Mouse (Mus musculus) MEL (cell line): ENCODE results near the gene Fam178b. TPM values are rescaled to one million over a fixed set of nuclear protein-coding genes. Genes with fewer than 3 reads are reported as not detected.

Experiments
- DNase-seq: peaks from one replicate; pipeline ENCODE4 v3.0.0; 2011; ENCODE audit warnings: low read depth, low spot score
- H3K27ac ChIP-seq: 2 replicates; pipeline ENCODE4 v1.5.1; 2012; ENCODE audit warnings: low read depth, mild to moderate bottlenecking, control low read depth, low read length, moderate library complexity; ENCODE audit not compliant: control insufficient read depth
- H3K27me3 ChIP-seq, 2 experiments: fragments of 150-350 bp in 1 of 2; sonication (generic) in 1 of 2; 2 replicates each; pipeline ENCODE4 v1.6.1; 2012; ENCODE audit warnings: low read length in 2 of 2, mild to moderate bottlenecking in 2 of 2, improper control_type of control experiment in 1 of 2, moderate library complexity in 1 of 2; ENCODE audit not compliant: insufficient read depth in 2 of 2, control insufficient read depth in 1 of 2
- H3K36me3 ChIP-seq, 2 experiments: 2 replicates each; pipeline ENCODE4 v1.6.1; 2012 to 2014; ENCODE audit warnings: low read length in 2 of 2, improper control_type of control experiment in 1 of 2, inconsistent platforms in 1 of 2, mild to moderate bottlenecking in 1 of 2; ENCODE audit not compliant: insufficient read depth in 2 of 2, control insufficient read depth in 1 of 2
- H3K4me1 ChIP-seq, 2 experiments: fragments of 150-350 bp in 1 of 2; sonication (generic) in 1 of 2; 2 replicates each; pipeline ENCODE4 v1.6.1; 2012; ENCODE audit warnings: low read length in 2 of 2, improper control_type of control experiment in 1 of 2, mild to moderate bottlenecking in 1 of 2; ENCODE audit not compliant: insufficient read depth in 2 of 2, control insufficient read depth in 1 of 2
- H3K4me3 ChIP-seq, 2 experiments: fragments of 150-350 bp in 1 of 2; sonication (generic) in 1 of 2; 2 replicates each; pipeline ENCODE4 v1.5.1; 2012; ENCODE audit warnings: low read depth in 2 of 2, low read length in 2 of 2, mild to moderate bottlenecking in 2 of 2, moderate library complexity in 2 of 2, control low read depth in 1 of 2, improper control_type of control experiment in 1 of 2; ENCODE audit not compliant: control insufficient read depth in 1 of 2, insufficient read depth in 1 of 2
- H3K79me2 ChIP-seq: 2 replicates; pipeline ENCODE4 v1.6.1; 2012; ENCODE audit warnings: mild to moderate bottlenecking, low read length, moderate library complexity; ENCODE audit not compliant: control insufficient read depth, poor library complexity, insufficient read depth
- H3K9ac ChIP-seq: 2 replicates; pipeline ENCODE4 v1.6.1; 2012; ENCODE audit warnings: low read depth, mild to moderate bottlenecking, control low read depth, low read length, moderate library complexity; ENCODE audit not compliant: control insufficient read depth, poor library complexity, severe bottlenecking
- H3K9me3 ChIP-seq: fragments of 150-350 bp; sonication (generic); replicated peaks from 2 replicates; pipeline ENCODE4 v1.6.1; 2012; ENCODE audit warnings: mild to moderate bottlenecking, low read length, improper control_type of control experiment, moderate library complexity; ENCODE audit not compliant: insufficient read depth
- CHD2 ChIP-seq: IDR thresholded peaks from 2 replicates; pipeline ENCODE4 v1.6.1; 2011; ENCODE audit warnings: low read length, improper control_type of control experiment
- EP300 ChIP-seq, 2 experiments: IDR thresholded peaks; 2 replicates each; pipeline ENCODE4 v1.6.1; 2011; ENCODE audit warnings: improper control_type of control experiment in 2 of 2, low read length in 2 of 2, low read depth in 1 of 2, mild to moderate bottlenecking in 1 of 2
- ETS1 ChIP-seq: IDR thresholded peaks from 2 replicates; pipeline ENCODE4 v1.6.1; 2012; ENCODE audit warnings: low read depth, mild to moderate bottlenecking, inconsistent platforms, low read length, improper control_type of control experiment, moderate library complexity
- HCFC1 ChIP-seq: IDR thresholded peaks from 2 replicates; pipeline ENCODE4 v1.6.1; 2012; ENCODE audit warnings: low read depth, mild to moderate bottlenecking, inconsistent platforms, low read length, improper control_type of control experiment, moderate library complexity
- JUND ChIP-seq: IDR thresholded peaks from 2 replicates; pipeline ENCODE4 v1.6.1; 2011; ENCODE audit warnings: low read depth, mild to moderate bottlenecking, improper control_type of control experiment, low read length
- MAFK ChIP-seq: IDR thresholded peaks from 2 replicates; pipeline ENCODE4 v1.6.1; 2011; ENCODE audit warnings: low read depth, mild to moderate bottlenecking, low read length, improper control_type of control experiment, borderline replicate concordance
- MAX ChIP-seq: IDR thresholded peaks from 2 replicates; pipeline ENCODE4 v1.6.1; 2011; ENCODE audit warnings: low read length, improper control_type of control experiment
- MEF2A ChIP-seq: IDR thresholded peaks from 2 replicates; pipeline ENCODE4 v1.6.1; 2014; ENCODE audit warnings: low read depth, mild to moderate bottlenecking, inconsistent platforms, low read length, improper control_type of control experiment; ENCODE audit not compliant: poor library complexity, insufficient replicate concordance, severe bottlenecking; ENCODE audit errors: extremely low read depth
- NELFE ChIP-seq: IDR thresholded peaks from 2 replicates; pipeline ENCODE4 v1.6.1; 2011; ENCODE audit warnings: low read depth, low read length, improper control_type of control experiment
- POLR2A ChIP-seq, 2 experiments: IDR thresholded peaks; 2 replicates each; pipeline ENCODE4 v1.6.1; 2011 to 2012; ENCODE audit warnings: low read length in 2 of 2, mild to moderate bottlenecking in 2 of 2, control low read depth in 1 of 2, improper control_type of control experiment in 1 of 2, low read depth in 1 of 2, moderate library complexity in 1 of 2; ENCODE audit not compliant: control insufficient read depth in 1 of 2, insufficient read depth in 1 of 2, poor library complexity in 1 of 2
- RAD21 ChIP-seq: IDR thresholded peaks from 2 replicates; pipeline ENCODE4 v1.6.1; 2011; ENCODE audit warnings: mild to moderate bottlenecking, low read depth, low read length, improper control_type of control experiment
- SIN3A ChIP-seq: IDR thresholded peaks from 2 replicates; pipeline ENCODE4 v1.6.1; 2012; ENCODE audit warnings: low read length, improper control_type of control experiment, inconsistent platforms
- USF1 ChIP-seq: IDR thresholded peaks from 2 replicates; pipeline ENCODE4 v1.6.1; 2014; ENCODE audit warnings: low read depth, mild to moderate bottlenecking, inconsistent platforms, low read length, improper control_type of control experiment, moderate library complexity
- USF2 ChIP-seq, 2 experiments: IDR thresholded peaks; 2 replicates each; pipeline ENCODE4 v1.6.1; 2011 to 2012; ENCODE audit warnings: improper control_type of control experiment in 2 of 2, low read length in 2 of 2, borderline replicate concordance in 1 of 2, inconsistent platforms in 1 of 2, low read depth in 1 of 2, mild to moderate bottlenecking in 1 of 2; ENCODE audit not compliant: insufficient read depth in 1 of 2
- ZMIZ1 ChIP-seq: IDR thresholded peaks from 2 replicates; pipeline ENCODE4 v1.6.1; 2012; ENCODE audit warnings: low read depth, mild to moderate bottlenecking, inconsistent platforms, low read length, improper control_type of control experiment, moderate library complexity
- ZNF384 ChIP-seq: IDR thresholded peaks from 2 replicates; pipeline ENCODE4 v1.6.1; 2012; ENCODE audit warnings: low read depth, mild to moderate bottlenecking, inconsistent platforms, low read length, improper control_type of control experiment
- polyA plus RNA-seq, 2 experiments: library from polyadenylated mRNA; stranded (reverse) in 1 of 2; unstranded in 1 of 2; fragments of >175 nt in 1 of 2; fragments of >200 nt in 1 of 2; gene quantifications; 2 replicates each; pipeline versions ENCODE4 v1.2.1 to v1.2.4; 2012; ENCODE audit warnings: low replicate concordance in 2 of 2, low read depth in 1 of 2; ENCODE audit not compliant: insufficient read length in 2 of 2, insufficient read depth in 1 of 2, missing spikeins in 1 of 2
- total RNA-seq: library from RNA; depleted of rRNA; stranded (reverse); fragments of 300-350 nt; gene quantifications from 2 replicates; pipeline ENCODE4 v1.2.3, GENCODE M21; 2012

The Fam178b gene
- total and polyA plus RNA-seq, 3 experiments, result 0.19 to 0.29 TPM; not detected in 1

- H3K36me3 ChIP-seq, result no peaks in the 10 kb centered on the region
- TF ChIP-seq HCFC1 (no peak), JUND (no peak), SIN3A (no peak)
- H3K4me3 ChIP-seq, result no peak overlapping the region
- no peak for DNase-seq
- H3K9me3 ChIP-seq, result no peaks in the 10 kb centered on the region
- H3K9ac ChIP-seq, result no peak overlapping the region
- H3K79me2 ChIP-seq, result no peaks in the 10 kb centered on the region
- no peaks in the 10 kb centered on the region; a peak in 1 of 4 replicates for H3K27me3 ChIP-seq
- no peak overlapping the region for H3K27ac ChIP-seq
- no peaks in the 10 kb centered on the region for H3K4me1 ChIP-seq
Measured at GRCm38 (mm10) chr1:36611449-36612123, 71.4 kb downstream of the Fam178b start.

DNA sequence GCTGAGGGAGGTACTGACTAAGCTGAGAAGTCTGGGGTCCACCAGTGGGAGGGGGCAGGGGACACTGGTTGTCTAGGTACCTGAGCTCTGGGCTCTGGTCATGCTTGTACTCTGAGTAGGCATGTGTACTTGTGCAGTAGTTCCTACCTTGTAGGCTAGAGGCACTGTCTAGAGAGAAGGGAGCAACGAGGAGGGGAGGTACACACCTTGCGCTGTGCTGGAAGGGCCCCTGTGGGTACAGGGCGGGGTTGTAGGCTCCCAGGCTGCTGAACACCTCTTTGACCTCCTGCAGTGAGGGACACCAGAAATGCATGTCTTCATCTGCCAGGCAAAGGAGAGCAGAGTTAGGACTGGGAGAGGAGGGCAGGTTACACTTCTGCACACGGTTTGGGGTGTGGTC lies 74.8 kb downstream of the Fam178b start:
- Histone ChIP-seq H3K9me3 (no peaks in the 10 kb centered on the region), H3K79me2 (no peaks in the 10 kb centered on the region), H3K4me3 (no peak overlapping the region), H3K27ac (no peak overlapping the region), H3K4me1 (no peaks in the 10 kb centered on the region), H3K36me3 (no peaks in the 10 kb centered on the region), H3K9ac (no peak overlapping the region), H3K27me3 (peaks cover 0 to 3% of the 10 kb centered on the region in 2 experiments; a peak in 1 of 4 replicates)
- TF ChIP-seq POLR2A (IDR thresholded peaks at IDR 0.05; ENCODE audit: control insufficient read depth in 1 of 2, insufficient read depth in 1 of 2, low read depth in 1 of 2, low read length in 2 of 2, poor library complexity in 1 of 2), result no peak
- TF ChIP-seq MEF2A, result no peak
- TF ChIP-seq NELFE, result no peak
- TF ChIP-seq ZNF384, result no peak
- no peak for TF ChIP-seq EP300 (IDR thresholded peaks at IDR 0.05; ENCODE audit: low read depth in 1 of 2, low read length in 2 of 2)
- TF ChIP-seq MAX, result no peak
- TF ChIP-seq SIN3A, result no peak
- no peak for TF ChIP-seq ETS1
- TF ChIP-seq CHD2, result no peak
- TF ChIP-seq RAD21, result no peak
- no peak for TF ChIP-seq USF1
- TF ChIP-seq USF2 (IDR thresholded peaks at IDR 0.05; ENCODE audit: borderline replicate concordance in 1 of 2, insufficient read depth in 1 of 2, low read depth in 1 of 2, low read length in 2 of 2), result no peak
- no peak for DNase-seq

- Histone ChIP-seq H3K4me1 (no peaks in the 10 kb centered on the region), H3K9ac (no peak overlapping the region)
- TF ChIP-seq MAX, result no peak
- TF ChIP-seq MAFK, result no peak
- no peak for TF ChIP-seq ZMIZ1
- TF ChIP-seq, all 39 proteins: peak for 0
- H3K27ac ChIP-seq, result no peak overlapping the region
- H3K36me3 ChIP-seq, result no peaks in the 10 kb centered on the region
- no peak for DNase-seq
- no peaks in the 10 kb centered on the region for H3K79me2 ChIP-seq
- H3K27me3 ChIP-seq, result peaks cover 0 to 3% of the 10 kb centered on the region in 2 experiments; a peak in 1 of 4 replicates
- no peaks in the 10 kb centered on the region for H3K9me3 ChIP-seq
- H3K4me3 ChIP-seq, result no peak overlapping the region
Measured at GRCm38 (mm10) chr1:36606951-36607350, 76.0 kb downstream of the Fam178b start.
